Mouse (Mus musculus) heart, postnatal 0 days (tissue): Measurements from ENCODE around the gene Dek.

Experiments
- CTCF ChIP-seq: IDR thresholded peaks from 2 replicates; pipeline ENCODE4 v1.5.1; 2016; ENCODE audit warnings: antibody characterized with exemption, control low read depth, low read depth
- EP300 ChIP-seq: IDR thresholded peaks from 2 replicates; pipeline ENCODE4 v1.6.1; 2016; ENCODE audit warnings: antibody characterized with exemption, low read depth

GRCm38 (mm10) chr13:47043030-47043680, 62.8 kb downstream of the Dek start, which contains the start of gene Kdm1b:
- no peak; the same call in 1 of the 2 replicates for TF ChIP-seq CTCF
- no peak for TF ChIP-seq EP300
